Mouse (Mus musculus) embryo, embryonic 10.5 days (tissue): ENCODE data around the gene Gm7694.
A peak's percentile ranks its signal among the peaks of the same experiment; 100 is the strongest.

ENCODE experiments used
- DNase-seq: peaks from one replicate; pipeline ENCODE4 v3.0.0-alpha.2; 2015; ENCODE audit warnings: low spot score

Gene Gm7694

GRCm38 (mm10) chr1:170282415-170283129 lies 23.6 kb downstream of the Gm7694 start:
- no peak for DNase-seq

GRCm38 (mm10) chr1:170277016-170277415 lies 29.1 kb downstream of the Gm7694 start, which contains the start of gene Sh2d1b1:
Gene Sh2d1b1 (plus strand): TSS chr1:170277320.
- DNase-seq, result no peak

- no peak for DNase-seq
These were observed 32.9 kb downstream of the Gm7694 start for GRCm38 (mm10) chr1:170273252-170273651.

GRCm38 (mm10) chr1:170270696-170271095 lies 35.4 kb downstream of the Gm7694 start:
- DNase-seq, result no peak

GRCm38 (mm10) chr1:170270281-170270680 lies 35.9 kb downstream of the Gm7694 start:
- no peak for DNase-seq

GRCm38 (mm10) chr1:170255560-170255910 lies 50.6 kb downstream of the Gm7694 start:
- peak; percentile 94 for DNase-seq

GRCm38 (mm10) chr1:170254893-170255559 lies 51.1 kb downstream of the Gm7694 start:
- no peak for DNase-seq
